Mouse (Mus musculus) layer of hippocampus, postnatal 25 days (tissue): ENCODE results near the gene Fam209. TPM values are rescaled to one million over a fixed set of nuclear protein-coding genes. Genes with fewer than 3 reads are reported as not detected.

Source experiments
- DNase-seq, 2 experiments: peaks; one replicate each; pipeline ENCODE4 v3.0.0; 2022; ENCODE audit warnings: mixed read lengths in 2 of 2, low spot score in 1 of 2; ENCODE audit errors: extremely low spot score in 1 of 2
- total RNA-seq, 2 experiments: library from RNA; stranded (reverse); gene quantifications; 2 replicates each; pipeline ENCODE4 v1.2.3; 2021

Fam209 gene
- not detected for total RNA-seq

DNA sequence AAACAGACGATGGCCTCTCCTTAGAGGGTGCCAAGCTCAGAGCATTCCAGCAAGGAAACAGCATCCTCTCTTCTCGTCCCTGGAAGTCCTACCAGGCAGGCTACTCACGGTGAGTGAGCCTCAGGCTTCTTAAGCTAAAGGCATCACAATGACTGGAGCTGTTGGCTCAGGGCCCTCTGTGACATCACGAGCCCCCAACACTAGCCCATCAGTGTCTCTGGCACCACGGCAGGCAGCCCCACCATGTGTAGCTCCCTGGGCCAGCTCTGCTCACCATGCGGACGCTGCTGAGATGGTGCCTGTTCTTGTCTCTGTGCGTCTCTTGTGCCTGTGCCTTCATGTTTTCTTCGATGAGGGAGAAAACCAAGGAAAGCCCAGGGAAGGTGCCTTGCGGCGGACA lies at the start of gene Fam209:
Gene Fam209 (plus strand): TSS at position 203 of the 400 bp plus-strand sequence.
- DNase-seq: no peak

DNA sequence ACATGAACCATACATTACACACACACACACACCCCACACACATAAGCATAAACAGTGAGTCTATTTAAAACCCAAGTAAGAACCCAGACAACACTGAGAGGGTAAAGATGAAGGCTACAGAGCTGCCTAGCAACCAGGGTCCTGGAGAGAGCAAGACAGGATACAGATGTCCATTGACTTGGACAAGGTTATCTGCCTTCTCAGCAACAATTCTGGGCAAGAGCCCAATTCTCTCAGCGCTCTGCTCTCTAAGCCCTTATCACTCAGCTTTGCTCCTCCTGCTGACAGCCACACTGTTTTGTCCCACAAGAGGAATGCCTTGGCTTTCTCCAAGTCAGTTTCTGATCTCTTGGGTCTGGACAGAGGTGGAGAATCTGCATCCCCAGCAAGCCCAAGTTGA lies 41.7 kb upstream of the Fam209 start:
- DNase-seq: no peak

DNA sequence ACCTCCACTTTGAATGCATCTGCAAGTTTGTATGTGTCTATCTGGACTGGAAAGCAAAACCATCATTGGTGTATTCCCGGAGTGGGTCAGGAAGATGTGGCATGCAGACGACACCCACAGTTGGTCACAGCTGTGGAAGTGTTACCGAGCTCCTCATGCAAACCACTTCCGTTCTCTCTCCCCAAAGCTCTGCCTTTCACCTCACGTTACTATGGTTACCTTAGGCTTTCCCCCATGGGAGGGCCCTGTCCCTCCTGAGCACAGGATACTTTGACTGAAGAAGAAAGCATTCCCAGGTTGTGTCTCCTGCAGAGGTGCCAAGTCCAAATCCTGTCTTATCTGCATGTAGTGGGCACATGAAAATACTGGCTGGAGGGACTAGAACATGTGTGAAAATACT lies 38.6 kb upstream of the Fam209 start:
- DNase-seq: no peak

DNA sequence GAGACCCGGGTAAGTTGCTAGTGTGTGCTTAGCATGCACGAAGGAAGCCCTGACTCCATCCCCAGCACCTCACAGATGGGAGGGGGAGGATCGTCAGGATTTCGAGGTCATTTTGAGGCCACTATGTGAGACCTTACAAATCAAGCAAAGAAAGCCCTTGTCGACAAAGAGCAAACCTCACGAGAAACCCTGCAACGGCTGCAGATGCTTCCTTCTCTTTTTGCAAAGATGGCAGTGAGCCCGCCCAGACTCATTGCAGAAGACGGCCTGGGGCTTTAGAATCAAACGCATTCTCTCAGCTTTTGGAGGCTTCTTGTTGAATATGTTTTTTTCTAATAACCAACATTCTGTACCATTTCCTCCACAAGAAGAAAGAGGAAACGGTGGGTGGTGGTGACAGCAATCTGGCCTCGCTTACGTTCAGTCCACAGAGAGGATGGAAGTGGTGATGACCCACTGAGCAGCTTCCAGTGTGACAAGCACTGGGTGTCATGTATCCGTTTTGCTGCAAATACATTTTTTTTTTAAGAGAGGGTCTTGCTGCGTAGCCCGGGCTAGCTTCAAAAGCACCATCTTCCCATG lies 34.9 kb upstream of the Fam209 start:
- no peak for DNase-seq

DNA sequence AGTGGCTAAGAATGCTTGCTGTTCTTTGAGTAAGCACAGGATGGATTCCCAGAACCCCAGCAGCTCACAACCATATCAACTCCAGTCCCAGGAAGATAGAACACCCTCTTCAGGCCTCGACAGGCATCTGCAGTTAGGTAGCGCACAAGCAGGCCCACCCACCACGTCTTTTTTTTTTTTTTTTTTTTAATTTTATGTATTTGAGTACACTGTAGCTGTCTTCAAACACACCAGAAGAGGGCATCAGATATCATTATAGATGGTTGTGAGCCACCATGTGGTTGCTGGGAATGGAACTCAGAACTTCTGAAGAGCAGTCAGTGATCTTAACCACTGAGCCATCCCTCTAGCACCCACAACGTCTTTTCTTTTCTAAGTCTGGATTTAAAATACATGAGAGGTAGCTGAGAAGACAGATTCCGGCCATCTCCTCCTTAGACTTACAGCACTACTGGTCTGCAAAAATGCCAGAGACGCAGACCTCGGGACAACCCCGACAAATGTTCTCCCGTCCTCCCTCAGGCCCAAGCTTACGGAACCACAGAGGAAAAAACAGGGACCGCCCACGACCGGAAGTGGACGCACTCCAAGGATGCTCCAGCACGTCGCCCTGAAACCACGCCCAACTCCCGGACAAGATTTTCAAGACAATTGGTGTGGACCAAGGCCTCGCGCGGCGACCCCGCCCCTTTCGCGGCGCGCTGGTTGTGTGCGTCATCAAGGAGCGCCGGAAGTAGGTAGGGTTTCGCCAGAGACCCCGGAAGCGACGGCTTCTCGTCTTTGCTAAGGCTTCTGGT lies 32.3 kb upstream of the Fam209 start, which contains the start of gene Rtf2:
Gene Rtf2 (plus strand): TSS at position 714 of the 797 bp plus-strand sequence.
- DNase-seq: peak; percentile 99

DNA sequence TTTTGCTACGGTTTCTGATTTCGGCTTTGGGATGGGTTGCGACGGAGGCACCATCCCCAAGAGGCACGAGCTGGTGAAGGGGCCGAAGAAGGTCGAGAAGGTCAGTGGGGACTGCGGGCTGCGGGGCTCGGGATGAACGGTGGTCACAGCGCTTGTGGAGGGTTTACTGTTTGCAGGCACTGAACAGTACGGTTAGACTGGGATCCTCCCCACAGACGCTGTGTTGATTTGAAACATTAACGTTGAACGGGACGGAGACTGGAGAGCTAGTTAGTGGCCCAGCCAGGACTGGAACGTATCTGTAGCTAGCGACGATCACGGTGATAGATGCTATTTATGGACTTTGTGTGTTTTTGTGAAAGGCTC lies 31.7 kb upstream of the Fam209 start:
- DNase-seq: no peak

DNA sequence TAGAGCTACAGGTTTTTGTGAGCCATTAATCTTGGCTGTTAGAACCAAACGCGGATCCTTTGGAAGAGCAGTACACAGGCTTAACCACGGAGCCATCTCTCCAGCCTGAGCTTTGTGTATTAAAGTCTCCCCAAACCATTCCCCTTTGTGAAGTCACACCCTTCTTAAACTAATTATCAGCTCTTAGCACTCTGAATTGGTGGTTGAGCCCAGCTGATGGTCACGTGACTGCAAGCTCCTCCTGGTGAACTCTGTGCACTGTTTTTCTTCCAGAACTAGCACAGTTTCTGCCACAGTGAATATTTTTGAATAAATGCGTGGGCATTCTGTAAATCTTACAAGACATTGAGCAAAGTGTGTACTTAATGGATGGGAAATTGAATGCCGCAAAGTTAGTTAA lies 31.1 kb upstream of the Fam209 start:
- DNase-seq: no peak

DNA sequence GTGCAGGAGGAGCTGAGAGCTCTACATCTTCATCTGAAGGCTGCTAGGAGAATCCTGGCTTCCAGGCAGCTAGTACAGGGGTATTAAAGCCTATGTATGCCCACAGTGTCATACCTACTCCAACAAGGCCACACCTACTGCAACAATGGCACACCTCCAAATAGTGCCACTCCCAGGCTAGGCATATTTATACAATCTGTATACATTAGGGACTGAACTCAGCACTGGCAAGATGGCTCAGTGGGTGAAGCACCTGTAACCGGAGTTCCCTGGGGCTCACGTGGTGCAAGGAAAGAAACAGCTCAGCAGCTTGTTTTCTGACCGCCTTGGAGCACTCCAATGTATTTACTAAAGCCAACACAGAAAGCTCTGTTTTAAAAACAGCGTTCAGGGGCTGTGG lies 26.7 kb upstream of the Fam209 start:
- DNase-seq: no peak

DNA sequence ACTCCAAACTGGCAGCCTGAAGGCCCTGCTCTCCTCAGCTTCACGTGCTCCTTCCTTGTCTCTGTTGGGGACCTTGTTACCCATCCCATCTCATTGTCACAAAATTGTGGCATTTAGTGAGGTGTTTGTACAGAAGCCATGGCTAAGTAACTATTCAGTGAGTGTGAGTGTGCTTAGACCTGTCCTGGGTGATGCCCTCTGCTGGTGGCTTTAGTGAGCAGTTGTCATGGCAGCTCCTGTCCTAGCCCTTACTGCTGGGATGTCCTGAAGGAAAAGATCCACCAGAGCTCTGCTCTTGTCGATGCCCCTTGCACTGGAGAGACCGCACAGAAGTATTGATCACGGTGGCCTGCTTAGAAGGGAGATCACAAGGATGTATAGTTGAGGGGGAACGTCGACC lies 25.0 kb upstream of the Fam209 start:
- DNase-seq: no peak

DNA sequence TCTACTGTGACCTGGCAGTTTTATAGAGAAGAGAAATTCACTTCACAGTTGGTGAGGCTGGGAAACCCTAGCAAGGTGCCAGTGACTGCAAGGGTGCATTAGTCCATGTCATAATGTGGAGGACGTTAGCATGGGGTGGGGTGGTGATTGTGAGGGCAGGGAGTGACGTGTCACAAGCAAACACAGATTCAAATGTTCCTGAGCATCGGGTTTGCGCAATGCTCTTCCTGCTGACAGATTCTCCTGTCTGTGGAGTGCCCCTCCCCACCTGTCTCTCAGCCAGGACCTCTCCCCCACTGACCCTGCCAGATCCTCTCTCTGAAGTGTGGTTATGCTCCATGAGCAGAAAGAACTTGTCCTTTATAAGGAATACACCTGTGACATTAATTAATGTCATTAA lies 24.0 kb upstream of the Fam209 start:
- no peak for DNase-seq

DNA sequence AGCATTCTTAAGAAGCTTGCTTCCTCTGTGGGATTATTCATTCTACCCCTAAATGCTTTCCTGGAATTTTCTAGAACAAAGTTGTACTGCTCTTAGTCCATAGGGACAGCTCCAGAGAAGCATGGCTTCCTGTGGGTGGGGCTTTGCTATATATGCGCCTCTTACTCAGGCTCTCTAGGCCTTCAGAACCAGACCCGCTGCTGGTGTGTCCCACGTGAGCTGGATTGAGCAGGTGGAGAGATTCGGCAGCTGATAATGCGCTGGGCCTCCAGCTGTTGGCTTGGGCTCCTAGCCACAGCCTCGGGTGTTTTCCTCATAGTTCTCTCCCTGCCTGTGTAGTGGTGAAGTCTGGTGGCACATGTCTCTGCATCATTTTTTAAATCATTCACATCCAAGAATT lies 21.7 kb upstream of the Fam209 start:
- DNase-seq: no peak

DNA sequence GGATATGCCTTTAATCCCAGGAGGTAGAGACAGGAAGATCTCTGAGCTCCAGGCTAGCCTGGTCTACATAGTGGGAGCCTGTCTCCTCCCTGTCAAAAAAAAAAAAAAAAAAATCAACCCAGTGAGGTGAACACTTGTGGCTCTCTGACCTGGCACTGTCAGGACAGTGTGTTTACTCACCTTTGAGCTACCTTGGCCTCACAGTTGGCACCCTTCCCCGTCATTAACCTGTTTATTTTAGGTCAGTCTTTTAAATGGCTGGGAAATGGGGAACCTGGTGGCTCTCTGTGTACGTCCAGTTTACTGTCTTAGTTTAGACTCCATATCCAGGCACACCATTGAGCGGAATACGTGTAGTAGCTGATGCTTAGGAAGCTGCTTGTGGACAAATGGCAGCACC lies 20.3 kb upstream of the Fam209 start:
- no peak for DNase-seq

DNA sequence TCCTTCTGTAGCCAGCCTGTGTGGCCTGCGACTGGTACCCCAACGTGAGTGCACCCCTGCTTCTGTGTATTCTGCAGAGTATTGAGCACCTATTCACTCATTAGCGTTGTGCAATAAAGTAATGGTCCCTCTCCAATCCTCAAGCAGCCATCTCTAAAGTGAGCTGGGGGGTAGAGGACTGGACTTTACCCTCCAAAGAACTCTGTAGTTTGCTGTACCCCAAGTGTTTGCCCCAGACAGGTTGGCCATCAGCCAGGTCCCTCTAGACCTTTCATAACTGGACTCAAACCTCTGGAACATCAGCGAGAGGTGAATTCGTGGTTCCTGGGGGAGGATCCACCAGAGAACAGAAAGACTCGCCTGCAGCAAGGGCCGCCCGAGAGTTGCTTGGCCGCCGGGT lies 19.9 kb upstream of the Fam209 start:
- DNase-seq: no peak

DNA sequence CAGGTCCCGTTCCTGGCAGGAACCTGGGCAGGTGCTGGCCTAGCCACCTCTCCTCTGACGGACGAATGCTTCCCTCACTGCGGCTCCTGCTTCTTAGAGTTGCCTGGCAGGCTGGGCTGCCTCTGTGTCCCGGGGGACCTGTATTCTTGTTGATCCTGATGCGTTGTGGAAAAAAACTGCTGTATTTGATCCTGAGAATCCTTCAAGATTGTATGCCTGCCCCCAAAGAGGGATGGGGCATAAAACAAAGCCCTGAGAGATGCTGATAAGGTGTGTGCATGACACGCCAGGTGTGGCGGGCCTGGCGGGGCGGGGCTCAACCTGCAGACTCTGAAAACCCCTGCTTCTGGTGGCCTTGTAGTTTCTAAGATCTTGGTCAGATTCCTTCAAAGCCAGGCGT lies 13.8 kb upstream of the Fam209 start, which contains the start of gene Gcnt7:
Gene Gcnt7 (minus strand): TSS at position 101 of the 400 bp plus-strand sequence.
- no peak for DNase-seq

DNA sequence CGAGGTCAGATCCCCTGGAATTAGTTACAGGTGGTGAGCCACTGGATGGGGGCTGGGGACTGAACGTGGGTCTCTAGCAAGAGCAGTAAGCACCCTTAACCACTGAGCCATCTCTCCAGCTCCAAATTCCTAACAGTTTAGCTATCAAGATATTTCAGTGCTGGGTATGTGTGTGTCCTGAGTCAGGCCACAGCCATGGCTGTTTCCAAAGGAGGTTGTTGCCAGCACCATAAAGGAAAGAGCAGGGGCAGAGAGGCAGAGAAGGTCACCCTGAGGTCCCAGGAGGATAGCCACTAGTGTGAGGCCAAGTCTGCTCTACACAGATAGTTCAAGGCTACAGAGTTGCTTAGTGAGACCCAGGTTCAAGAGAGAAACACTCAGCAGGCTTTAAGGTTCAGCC lies 11.7 kb upstream of the Fam209 start:
- no peak for DNase-seq

DNA sequence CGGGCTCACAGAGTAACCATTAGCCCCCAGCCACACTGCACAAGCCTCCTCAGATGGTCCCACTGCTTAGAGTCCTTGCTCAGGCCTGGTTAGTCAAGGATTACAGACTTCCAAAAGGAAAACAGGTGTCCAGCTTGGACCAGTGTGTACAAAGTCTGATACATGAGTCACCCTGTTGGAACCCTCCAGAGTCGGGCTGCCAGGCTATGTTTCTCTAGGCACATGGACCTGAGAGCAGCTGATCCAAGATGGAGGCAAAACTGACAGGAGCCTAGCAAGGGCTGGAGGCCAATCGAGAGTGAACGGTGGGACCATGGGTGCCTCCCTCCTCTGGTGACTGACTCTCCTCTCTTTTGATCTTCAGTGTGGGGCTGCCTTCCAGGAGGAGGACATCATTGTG lies 9.5 kb upstream of the Fam209 start:
- no peak for DNase-seq

DNA sequence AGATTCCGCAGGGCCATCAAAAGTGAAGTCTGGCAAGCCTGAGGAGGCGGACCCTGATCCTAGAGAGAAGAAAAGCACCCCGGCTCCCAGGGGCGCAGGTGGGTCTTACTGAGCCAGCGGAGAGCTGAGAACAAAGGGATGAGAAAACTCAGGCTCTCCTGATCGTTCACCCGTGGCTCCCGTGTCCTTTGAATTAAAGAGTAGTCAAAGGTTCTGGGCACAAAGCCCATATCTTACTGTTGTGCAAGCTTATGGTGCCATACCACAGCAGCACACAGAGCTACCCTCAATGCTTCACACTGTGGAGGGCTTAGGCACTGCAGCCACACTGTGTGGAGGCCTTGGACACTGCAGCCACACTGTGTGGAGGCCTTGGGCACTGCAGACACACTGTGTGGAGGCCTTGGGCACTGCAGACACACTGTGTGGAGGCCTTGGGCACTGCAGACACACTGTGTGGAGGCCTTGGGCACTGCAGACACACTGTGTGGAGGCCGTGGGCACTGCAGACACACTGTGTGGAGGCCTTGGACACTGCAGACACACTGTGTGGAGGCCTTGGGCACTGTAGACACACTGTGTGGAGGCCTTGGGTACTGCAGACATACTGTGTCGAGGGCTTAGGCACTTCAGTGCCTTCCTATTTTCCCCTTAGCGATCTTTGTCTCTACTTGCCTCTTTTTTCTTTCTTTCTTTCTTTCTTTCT lies 5.7 kb upstream of the Fam209 start:
- DNase-seq: no peak

DNA sequence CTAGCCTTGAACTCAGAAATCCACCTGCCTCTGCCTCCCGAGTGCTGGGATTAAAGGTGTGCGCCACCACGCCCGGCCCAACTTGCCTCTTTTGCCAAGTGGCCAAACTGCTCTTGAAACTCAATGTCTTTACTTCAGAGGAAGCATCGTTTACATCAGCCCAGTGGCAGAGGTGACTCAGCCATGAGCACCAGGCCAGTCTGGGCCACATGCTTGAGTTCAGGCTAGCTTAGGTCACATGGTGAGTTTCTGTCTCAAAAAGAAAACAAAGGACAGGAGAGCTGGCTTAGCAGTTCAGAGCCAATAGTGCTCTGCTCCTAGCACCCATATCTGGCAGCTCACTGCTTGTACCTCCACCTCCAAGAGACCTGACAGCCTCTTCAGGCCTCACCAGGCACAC lies 5.1 kb upstream of the Fam209 start:
- DNase-seq: no peak

DNA sequence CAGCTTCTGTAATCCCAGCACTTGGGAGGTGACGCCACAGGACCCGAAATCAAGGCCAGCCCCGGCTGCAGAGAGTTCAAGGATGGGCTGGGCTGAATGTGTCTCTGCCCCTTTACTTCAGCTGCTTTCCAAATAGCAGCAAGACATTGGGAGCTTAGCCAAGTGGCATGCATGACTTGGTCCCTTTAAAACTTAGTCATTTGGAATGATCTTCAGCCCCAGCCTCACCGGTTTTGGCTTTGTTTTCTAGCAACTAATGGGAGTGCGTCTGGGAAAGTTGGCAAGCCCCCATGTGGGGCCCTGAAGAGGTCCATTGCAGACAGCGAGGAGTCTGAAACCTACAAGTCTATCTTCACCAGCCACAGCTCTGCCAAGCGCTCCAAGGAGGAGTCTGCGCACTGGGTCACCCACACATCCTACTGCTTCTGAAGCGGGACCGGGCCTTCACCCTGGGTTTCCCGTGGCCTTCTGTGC lies 3.9 kb upstream of the Fam209 start:
- DNase-seq: no peak

DNA sequence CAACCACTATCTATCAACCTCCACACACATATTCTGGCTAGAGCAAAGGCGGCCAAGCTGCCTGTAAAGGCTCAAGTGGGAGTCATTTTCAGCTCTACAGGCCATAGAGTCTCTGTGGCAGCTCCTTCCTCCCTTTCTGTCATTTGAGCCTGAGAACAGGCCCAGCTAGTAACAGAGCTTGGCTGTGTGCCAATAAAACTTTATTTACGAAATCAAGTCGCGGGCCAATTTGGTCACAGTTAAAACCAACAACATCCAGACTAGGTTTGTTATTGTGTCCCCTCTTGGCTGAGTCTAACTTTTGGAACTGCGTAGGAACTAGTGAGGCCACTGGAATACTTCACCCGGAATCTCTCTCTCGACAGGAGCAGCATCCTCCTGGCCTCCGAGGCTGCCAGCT lies 1.3 kb downstream of the Fam209 start:
- DNase-seq: no peak

DNA sequence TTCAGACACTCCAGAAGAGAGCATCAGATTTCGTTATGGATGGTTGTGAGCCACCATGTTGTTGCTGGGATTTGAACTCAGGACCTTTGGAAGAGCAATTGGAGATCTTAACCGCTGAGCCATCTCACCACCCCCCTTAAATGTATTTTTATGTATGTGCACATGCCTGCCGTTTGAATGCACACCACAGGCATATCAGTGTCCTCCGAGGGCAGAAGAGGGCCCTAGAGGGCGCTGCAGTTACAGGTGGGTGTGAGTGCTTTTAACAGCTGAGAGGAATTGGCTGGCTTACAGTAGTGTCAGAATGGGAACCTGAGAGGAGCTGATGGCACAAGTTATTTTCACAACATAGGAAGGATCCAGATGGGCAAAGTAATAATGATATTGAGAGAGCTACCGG lies 2.6 kb downstream of the Fam209 start:
- DNase-seq: no peak
